Mouse (Mus musculus) thymus, adult 2 months (tissue): Measurements from ENCODE around the gene Zfp281.

Experiments
- CTCF ChIP-seq: fragments of 200-500 bp; IDR thresholded peaks from 2 replicates; pipeline ENCODE4 v1.5.1; 2012; ENCODE audit warnings: mild to moderate bottlenecking, control low read depth, low read length, moderate library complexity, borderline replicate concordance; ENCODE audit not compliant: control insufficient read depth, poor library complexity, insufficient read depth; ENCODE audit errors: extremely low read depth
- POLR2A ChIP-seq: fragments of 200-500 bp; IDR thresholded peaks from 2 replicates; pipeline ENCODE4 v1.6.1; 2012; ENCODE audit warnings: mild to moderate bottlenecking, low read length, control low read depth, moderate library complexity; ENCODE audit not compliant: control insufficient read depth, poor library complexity, insufficient read depth; ENCODE audit errors: extremely low read depth

- TF ChIP-seq CTCF (no peak), POLR2A (no peak)
Observed at GRCm38 (mm10) chr1:136626141-136626540, 1.4 kb downstream of the Zfp281 start.
